Mouse (Mus musculus) liver, postnatal 0 days (tissue): Measurements from ENCODE around the gene A630001G21Rik. TPM values are rescaled to one million over a fixed set of nuclear protein-coding genes. Genes with fewer than 3 reads are reported as not detected.

Experiments
- ATAC-seq: fragments of 200-750 bp; cut with Nextera tagmentation; 2 replicates; pipeline ENCODE4 v1.8.0; 2017; ENCODE audit warnings: mild to moderate bottlenecking, moderate library complexity
- DNase-seq: peaks from one replicate; pipeline ENCODE4 v3.0.0-alpha.2; 2016
- H3K27ac ChIP-seq: fragments of 300-500 bp; sonication (generic); 2 replicates; pipeline ENCODE4 v1.5.1; 2014; ENCODE audit warnings: antibody characterized with exemption, moderate library complexity, mild to moderate bottlenecking, low read depth
- H3K27me3 ChIP-seq: fragments of 300-500 bp; sonication (generic); 2 replicates; pipeline ENCODE4 v1.6.1; 2014; ENCODE audit warnings: low read length, control low read depth, mixed read lengths; ENCODE audit not compliant: insufficient read depth
- H3K36me3 ChIP-seq: fragments of 300-500 bp; sonication (generic); replicated peaks from 2 replicates; pipeline ENCODE4 v1.6.1; 2014; ENCODE audit warnings: mild to moderate bottlenecking, control low read depth, low read length, moderate library complexity, mixed read lengths; ENCODE audit not compliant: insufficient read depth
- H3K4me1 ChIP-seq: fragments of 300-500 bp; sonication (generic); 2 replicates; pipeline ENCODE4 v1.6.1; 2014; ENCODE audit warnings: antibody characterized with exemption, mild to moderate bottlenecking, control low read depth; ENCODE audit not compliant: insufficient read depth
- H3K4me2 ChIP-seq: fragments of 300-500 bp; sonication (generic); 2 replicates; pipeline ENCODE4 v1.6.1; 2014; ENCODE audit warnings: low read depth, mild to moderate bottlenecking, low read length, moderate library complexity, mixed read lengths
- H3K4me3 ChIP-seq: fragments of 300-500 bp; sonication (generic); 2 replicates; pipeline ENCODE4 v1.5.1; 2014; ENCODE audit warnings: low read depth, low read length
- H3K9ac ChIP-seq: fragments of 300-500 bp; sonication (generic); replicated peaks from 2 replicates; pipeline ENCODE4 v1.6.1; 2014; ENCODE audit warnings: mild to moderate bottlenecking, moderate library complexity
- H3K9me3 ChIP-seq: fragments of 300-500 bp; sonication (generic); 2 replicates; pipeline ENCODE4 v1.6.1; 2016; ENCODE audit warnings: mild to moderate bottlenecking, control low read depth, low read length, mixed read lengths
- CTCF ChIP-seq: sonication (generic); IDR thresholded peaks from 2 replicates; pipeline ENCODE4 v1.5.1; 2016; ENCODE audit warnings: antibody characterized with exemption, low read depth
- EP300 ChIP-seq: IDR thresholded peaks from 2 replicates; pipeline ENCODE4 v1.6.1; 2016; ENCODE audit warnings: antibody characterized with exemption, low read depth, mild to moderate bottlenecking
- whole genome bisulfite sequencing: fragments of 180-500 bp; shearing (Covaris S2); extraction: QIAGEN DNeasy Blood & Tissue Kit; methylation state at CpG from one replicate; pipeline ENCODE4 v1.1.7; 2014; ENCODE audit not compliant: insufficient replicate concordance; 5-methylcytosine and 5-hydroxymethylcytosine counted together
- polyA plus RNA-seq: library from polyadenylated mRNA; unstranded; fragments of >200 nt; fragmentation: Nextera tagmentation; extraction: Ambion mirVana; gene quantifications from 2 replicates; pipeline ENCODE4 v1.2.1, GENCODE M21; 2015

Gene A630001G21Rik
- polyA plus RNA-seq, 1 experiment from 2014 or later: 3.8 TPM

DNA sequence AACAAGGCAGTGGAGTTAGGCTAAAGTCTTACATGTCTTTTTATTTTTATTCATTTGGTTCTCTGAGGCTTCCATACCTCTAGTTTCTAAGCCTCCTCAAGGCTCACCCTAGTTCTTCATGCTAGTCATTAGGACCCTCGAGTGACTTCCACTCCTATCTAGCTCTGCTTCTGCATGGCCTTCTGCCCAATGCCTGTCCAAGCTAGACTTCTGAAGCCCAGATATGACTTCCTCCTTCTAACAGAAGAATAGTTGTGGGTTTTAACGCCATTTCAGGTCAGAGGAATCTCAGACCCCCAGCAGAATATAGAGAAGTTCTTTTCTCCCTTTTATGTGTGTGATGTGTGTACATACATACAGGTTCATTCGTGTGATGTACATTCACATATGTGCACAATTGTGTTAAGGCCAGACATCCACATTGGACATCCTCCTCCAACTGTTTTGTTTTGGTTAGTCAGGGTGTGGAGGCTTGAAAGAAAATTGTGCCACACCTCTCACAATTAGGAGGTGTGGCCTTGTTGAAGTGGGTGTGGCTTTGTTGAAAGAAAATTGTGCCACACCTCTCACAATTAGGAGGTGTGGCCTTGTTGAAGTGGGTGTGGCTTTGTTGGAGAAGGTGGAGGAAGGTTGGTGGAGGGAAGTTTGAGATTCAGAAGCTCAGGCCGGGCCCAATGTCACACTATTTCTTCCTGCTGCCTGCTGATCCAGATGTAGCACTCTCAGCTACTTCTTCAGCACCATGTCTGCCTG lies 1.2 kb upstream of the A630001G21Rik start:
- Histone ChIP-seq H3K9ac (no peak overlapping the region), H3K4me1 (no peaks in the 10 kb centered on the region), H3K27me3 (no peaks in the 10 kb centered on the region), H3K36me3 (no peaks in the 10 kb centered on the region), H3K27ac (no peak overlapping the region), H3K9me3 (no peaks in the 10 kb centered on the region), H3K4me3 (no peak overlapping the region), H3K4me2 (no peak overlapping the region)
- DNase-seq (no peak), ATAC-seq (peak; percentile 57; the same call in 1 of the 2 replicates)
- no peak for TF ChIP-seq CTCF
- TF ChIP-seq EP300: no peak
- WGBS: 45% methylated on average over 4 of the region's 4 CpGs

DNA sequence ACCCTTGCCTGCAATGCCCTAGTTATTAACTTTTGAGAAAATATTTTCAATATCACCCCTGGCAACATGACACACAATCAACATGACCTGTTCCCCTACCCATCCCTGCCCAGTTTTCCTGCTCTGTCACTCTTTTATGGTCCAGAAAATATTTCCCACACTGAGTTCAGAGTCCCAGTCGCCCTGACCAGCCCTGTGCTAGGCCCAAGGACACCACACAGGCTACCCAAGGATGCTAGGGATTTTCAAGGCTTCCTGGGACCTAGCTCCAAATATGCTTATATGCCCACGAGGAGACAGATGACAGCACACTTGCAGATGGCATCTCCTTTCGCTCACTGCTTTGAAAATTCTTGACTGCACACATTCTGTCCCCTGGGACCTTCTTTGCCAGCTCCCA lies 569 bp upstream of the A630001G21Rik start:
- Histone ChIP-seq H3K4me2 (no peak overlapping the region), H3K36me3 (no peaks in the 10 kb centered on the region), H3K27me3 (no peaks in the 10 kb centered on the region), H3K4me1 (no peaks in the 10 kb centered on the region), H3K9ac (no peak overlapping the region), H3K4me3 (no peak overlapping the region), H3K9me3 (no peaks in the 10 kb centered on the region), H3K27ac (no peak overlapping the region)
- no peak for ATAC-seq
- no peak for TF ChIP-seq CTCF
- TF ChIP-seq EP300: no peak
- WGBS: 55% methylated on average over 3 of the region's 3 CpGs
- no peak for DNase-seq

DNA sequence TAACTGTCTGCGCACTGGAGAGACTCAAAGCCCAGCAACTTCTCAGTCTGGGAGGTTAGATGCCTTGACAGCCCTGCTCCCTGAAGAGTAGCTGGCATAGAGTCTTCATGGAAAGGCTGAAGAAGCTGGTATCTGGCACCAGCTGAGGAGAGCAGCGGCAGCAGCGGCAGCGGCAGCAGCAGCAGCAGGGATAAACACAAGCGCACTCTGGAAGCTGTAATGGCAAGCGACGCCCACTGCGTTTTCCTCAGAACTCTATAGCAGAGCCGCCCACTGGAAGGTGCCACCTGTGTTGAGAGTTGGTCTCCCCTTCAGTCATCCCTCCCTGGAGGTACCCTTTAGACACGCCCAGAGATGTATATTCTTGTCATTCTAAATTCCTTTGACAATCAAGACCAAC lies 2.3 kb downstream of the A630001G21Rik start:
- Histone ChIP-seq H3K9ac (no peak overlapping the region), H3K27ac (no peak overlapping the region), H3K4me2 (no peak overlapping the region), H3K36me3 (no peaks in the 10 kb centered on the region), H3K9me3 (no peaks in the 10 kb centered on the region), H3K27me3 (no peaks in the 10 kb centered on the region), H3K4me1 (no peaks in the 10 kb centered on the region), H3K4me3 (no peak overlapping the region)
- DNase-seq (no peak), ATAC-seq (no peak)
- no peak for TF ChIP-seq EP300
- TF ChIP-seq CTCF: no peak
- WGBS: 54% methylated on average over 10 of the region's 10 CpGs

DNA sequence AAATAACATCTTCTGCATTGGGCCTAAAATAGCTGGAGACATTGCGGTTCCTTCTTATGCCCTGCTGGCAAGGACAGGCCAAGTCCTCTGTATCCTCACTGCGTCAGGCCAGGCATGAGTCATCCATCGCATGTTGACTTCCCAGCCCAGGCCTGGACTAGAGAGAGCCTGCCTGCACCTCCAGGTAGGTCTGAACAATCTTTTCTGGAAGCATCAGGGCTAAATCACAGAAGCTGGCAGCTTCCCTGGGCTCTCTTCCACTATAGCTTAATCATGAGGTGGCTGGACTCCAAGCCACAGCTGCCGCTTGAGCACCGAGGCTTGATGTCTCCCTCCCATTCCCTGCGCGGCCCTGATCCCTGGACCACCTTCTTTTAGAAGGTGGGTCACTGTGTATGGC lies 3.3 kb downstream of the A630001G21Rik start:
- no peaks in the 10 kb centered on the region for H3K9me3 ChIP-seq
- DNase-seq (no peak), ATAC-seq (no peak)
- H3K36me3 ChIP-seq: no peaks in the 10 kb centered on the region
- no peak overlapping the region for H3K4me3 ChIP-seq
- no peak overlapping the region for H3K4me2 ChIP-seq
- no peak overlapping the region for H3K9ac ChIP-seq
- H3K27ac ChIP-seq: no peak overlapping the region
- TF ChIP-seq CTCF: no peak
- TF ChIP-seq EP300: no peak
- WGBS: 79% methylated on average over 7 of the region's 7 CpGs
- no peaks in the 10 kb centered on the region for H3K27me3 ChIP-seq
- no peaks in the 10 kb centered on the region for H3K4me1 ChIP-seq

DNA sequence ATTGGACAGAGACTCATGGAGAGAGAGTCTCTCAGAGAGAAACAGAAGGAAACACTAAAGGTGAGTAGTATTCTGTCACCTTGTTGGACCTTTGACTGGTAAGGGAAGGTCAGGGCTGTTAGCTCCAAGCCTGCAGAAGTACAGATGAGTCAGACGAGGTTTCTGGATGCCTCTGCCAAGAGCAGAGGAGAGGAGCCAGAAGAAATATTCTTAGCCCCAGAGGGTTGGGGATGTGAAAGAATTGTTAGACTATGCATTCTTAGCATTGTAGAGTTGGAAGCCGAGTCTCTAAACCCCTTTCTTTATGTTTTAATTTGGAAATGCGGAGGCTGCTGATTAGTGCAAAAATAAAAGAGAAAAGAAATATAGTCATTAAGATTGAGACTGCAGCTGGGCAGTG lies 6.5 kb downstream of the A630001G21Rik start:
- 68% methylated on average over 3 of the region's 3 CpGs for WGBS
- Histone ChIP-seq H3K9me3 (no peaks in the 10 kb centered on the region), H3K4me2 (no peak overlapping the region), H3K9ac (no peak overlapping the region), H3K4me3 (no peak overlapping the region), H3K36me3 (no peaks in the 10 kb centered on the region), H3K27ac (no peak overlapping the region), H3K27me3 (no peaks in the 10 kb centered on the region), H3K4me1 (no peaks in the 10 kb centered on the region)
- DNase-seq (no peak), ATAC-seq (no peak)
- TF ChIP-seq CTCF (no peak), EP300 (no peak)

DNA sequence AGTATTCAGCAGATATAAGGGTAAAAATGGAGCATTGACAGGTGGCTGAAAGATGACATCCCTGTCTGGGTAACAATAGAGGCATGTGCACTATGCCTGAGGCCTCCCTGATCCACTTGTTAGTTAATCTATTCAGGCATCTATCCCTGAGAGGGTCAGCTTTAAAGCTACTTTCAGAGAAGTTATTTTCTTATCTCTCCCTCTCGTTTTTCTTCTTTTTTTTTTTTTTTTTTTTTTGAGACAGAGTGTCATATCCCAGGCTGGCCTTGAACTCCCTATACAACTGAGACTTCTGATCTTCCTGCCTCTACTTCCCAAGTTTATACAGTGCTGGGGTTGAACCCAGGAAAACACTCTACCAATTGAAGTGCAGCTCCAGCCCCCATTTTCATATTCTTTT lies 10.7 kb downstream of the A630001G21Rik start:
- no peaks in the 10 kb centered on the region for H3K36me3 ChIP-seq
- 50% methylated on average over 1 of the region's 1 CpGs for WGBS
- ATAC-seq (no peak), DNase-seq (no peak)
- H3K9me3 ChIP-seq: no peaks in the 10 kb centered on the region
- H3K9ac ChIP-seq: no peak overlapping the region
- H3K4me1 ChIP-seq: no peaks in the 10 kb centered on the region
- H3K27me3 ChIP-seq: no peaks in the 10 kb centered on the region
- TF ChIP-seq CTCF (no peak), EP300 (no peak)
- no peak overlapping the region for H3K4me2 ChIP-seq
- no peak overlapping the region for H3K4me3 ChIP-seq
- H3K27ac ChIP-seq: no peak overlapping the region
